Mouse (Mus musculus): Measurements from ENCODE around the gene Ptch1. TPM values are rescaled to one million over a fixed set of nuclear protein-coding genes. Genes with fewer than 3 reads are reported as not detected.

Ptch1 gene
- total RNA-seq, 2 experiments from 2014 or later, result 38.7 to 55.2 TPM

DNA sequence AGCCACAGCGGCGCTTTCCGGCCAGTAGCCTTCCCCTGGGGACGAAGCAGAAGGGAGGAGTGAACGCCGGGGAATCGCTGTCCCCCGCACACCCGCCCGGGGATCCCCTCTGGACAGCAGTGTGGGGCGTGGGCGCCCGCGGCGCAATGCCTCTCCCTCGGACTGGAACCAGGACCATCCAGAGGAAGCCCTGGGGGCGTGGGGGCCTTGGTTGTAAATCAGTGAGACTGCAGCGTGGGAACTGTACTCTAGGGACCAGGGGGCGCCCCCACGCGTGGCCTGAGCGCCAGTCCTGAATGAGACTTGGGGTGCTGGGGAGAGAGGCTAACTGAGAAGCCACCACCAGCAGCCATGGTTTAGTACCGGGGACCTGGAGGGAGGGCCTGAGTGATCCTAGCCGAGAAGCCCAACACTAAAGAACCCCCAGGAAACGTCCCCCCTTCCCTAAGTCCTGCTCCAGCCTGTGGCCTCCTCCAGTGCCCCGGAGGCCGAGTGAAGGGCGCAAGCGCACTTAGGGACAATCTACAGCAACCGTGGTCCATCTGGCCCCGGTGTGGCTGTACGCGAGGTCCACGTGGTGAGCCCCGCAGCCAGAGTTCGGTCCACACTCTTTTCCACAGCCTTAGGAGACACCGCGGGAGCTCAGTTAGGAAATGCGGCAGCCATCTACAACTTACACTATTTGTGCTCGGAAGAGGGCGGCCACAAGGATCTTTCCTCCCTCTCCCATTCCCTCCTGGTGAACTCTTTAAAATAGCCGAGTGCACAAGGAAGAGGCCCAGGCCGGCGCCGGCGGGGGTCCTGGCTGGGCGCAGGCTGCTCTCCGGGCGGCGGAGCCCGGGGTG, 9.4 kb downstream of the Ptch1 start:
- DNase-seq, result peak; percentile 73

DNA sequence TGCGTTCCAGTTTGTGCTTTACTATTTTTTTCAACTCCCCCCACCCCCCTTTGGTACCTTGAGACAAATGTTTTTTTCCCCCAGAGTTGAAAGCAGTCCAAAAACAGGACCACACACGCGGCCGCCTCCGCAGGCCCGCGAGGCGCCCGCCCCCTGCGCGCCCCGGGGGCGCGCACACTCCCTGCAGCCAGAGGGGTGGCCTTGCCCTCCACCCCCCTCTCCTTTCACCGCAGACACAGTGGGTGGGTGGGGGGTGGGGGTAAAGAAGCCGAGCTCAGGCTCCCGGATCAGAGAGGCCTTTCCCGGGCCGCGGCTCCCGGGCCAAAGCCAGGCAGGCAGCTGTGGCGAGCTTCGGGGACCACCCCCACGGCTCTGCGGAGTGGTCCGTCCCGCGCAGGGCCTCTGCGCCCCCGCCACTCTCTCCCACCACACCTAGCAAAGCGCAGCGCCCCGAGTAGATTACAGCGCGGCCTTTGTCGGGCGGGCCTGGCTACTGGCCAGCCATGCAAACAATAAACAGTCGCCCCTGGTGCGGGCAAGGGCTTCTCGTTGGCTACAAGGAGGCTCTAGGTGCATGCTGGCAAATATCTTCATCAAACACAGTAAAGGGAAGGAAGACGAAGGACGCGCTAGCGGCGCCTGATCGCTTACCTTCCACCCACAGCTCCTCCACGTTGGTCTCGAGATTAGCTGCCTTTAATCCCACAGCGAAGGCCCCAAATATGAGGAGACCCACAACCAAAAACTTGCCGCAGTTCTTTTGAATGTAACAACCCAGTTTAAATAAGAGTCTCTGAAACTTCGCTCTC, 10.2 kb downstream of the Ptch1 start:
- peak; percentile 84 for DNase-seq

GRCm38 (mm10) chr13:63562141-63562971, 11.0 kb downstream of the Ptch1 start:
- DNase-seq, result no peak

GRCm38 (mm10) chr13:63558297-63558890, 15.0 kb downstream of the Ptch1 start:
- DNase-seq, result no peak

DNA sequence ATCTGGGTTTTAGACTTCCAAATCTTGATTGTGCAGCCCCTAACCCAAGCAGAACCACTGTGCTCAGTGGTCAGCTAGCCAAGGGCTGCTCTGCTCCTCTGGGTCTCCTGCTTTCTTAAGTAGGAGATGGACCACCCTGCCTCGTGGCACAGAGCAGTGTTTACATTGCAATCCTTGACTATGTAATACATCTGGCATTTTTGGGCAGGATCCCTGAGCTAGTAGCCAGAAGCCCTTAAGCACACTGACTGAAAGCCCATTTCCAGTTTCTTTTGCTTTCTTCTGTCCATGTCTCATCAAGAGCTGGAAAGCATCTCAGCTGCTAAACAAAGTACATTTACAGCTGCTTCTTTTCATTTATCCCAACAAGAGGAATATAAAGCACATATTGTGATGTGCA, 17.0 kb downstream of the Ptch1 start:
- DNase-seq, result no peak

GRCm38 (mm10) chr13:63555885-63556284, 17.5 kb downstream of the Ptch1 start:
- DNase-seq, result no peak

DNA sequence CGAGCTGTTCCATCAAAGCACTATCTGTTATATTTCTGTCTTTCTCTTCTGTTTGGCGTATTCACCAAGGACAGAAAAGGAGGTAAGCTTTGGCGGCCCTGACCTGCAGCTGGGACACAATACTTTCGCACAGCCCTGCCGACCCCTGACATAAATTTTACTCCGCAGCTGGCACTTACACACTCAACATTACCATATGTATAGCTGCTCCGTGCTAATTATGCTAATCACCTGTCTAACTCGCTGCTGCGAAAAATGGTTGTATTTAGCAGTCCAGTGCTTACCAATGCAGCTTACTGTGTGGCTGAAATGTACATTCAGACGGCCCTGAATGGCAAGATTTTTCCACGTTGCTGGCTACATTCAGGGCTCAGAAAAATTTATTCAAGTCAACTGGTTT, 18.8 kb downstream of the Ptch1 start:
- DNase-seq, result no peak

- no peak for DNase-seq
These were observed 20.0 kb downstream of the Ptch1 start for GRCm38 (mm10) chr13:63553436-63553835.

DNA sequence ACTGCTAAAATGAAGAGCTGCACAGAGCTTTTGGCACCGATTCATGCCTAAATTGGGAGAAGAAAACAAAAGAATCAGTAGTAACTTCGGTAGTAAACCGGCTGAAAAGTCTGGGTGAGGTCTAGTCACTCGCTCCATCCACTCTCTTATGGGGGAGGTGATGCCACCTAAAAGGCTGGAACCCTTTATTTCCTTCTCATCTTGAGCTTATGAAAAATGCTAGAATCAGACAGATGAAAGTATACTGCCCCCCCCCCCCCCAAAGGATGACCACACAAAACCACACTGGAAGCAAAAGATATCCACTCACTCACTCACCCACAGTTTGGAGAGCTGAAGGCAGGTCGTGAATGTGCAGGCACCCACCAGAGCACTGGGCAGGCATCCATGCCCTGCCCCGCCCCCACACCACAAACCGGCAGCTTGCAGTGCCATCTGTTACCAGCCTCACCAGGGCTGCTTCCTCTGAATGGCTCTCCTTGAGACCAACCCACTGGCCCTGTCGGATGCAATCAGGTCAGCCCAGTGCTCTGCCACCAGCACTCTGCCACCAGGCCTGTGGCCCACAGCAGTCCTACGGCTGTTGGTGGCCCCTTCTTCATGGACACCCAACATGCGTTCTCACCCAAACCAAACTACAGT, 21.0 kb downstream of the Ptch1 start:
- peak; percentile 60 for DNase-seq

DNA sequence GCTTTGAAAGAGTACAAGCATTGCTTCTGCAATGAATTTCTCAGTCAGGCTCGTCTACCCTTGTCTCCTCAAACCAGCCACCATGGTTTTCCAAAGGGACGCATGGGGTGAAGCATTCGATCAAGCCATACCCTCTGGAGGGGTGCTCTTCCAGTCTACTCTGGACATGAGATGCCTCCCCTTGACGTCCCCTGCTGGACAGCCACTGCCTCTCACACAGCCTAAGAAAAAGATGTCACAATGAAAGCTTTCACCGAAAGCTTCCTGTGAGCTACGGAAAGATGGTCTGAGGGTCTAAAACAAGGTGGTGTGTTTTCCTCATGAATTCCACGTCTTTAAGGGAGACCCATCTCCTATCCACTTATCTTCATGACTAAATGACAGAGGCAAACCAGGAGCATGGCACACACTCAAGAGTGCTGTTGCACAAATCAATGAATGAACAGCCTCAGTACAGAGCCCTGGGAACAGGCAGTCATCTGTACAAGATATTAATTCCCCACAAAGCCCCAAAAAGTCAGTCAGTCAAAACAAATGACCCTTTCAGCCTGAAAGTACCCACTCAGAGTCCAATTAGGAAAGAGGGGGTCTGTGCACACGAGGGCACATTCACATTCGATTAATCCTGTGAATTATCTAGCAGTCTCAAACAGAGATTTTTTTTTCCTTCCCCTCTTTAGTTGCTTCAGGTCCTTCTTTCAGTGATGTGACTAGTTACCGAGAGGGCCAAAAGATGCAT, 21.7 kb downstream of the Ptch1 start:
- no peak for DNase-seq

GRCm38 (mm10) chr13:63550367-63550766, 23.0 kb downstream of the Ptch1 start:
- DNase-seq, result no peak

DNA sequence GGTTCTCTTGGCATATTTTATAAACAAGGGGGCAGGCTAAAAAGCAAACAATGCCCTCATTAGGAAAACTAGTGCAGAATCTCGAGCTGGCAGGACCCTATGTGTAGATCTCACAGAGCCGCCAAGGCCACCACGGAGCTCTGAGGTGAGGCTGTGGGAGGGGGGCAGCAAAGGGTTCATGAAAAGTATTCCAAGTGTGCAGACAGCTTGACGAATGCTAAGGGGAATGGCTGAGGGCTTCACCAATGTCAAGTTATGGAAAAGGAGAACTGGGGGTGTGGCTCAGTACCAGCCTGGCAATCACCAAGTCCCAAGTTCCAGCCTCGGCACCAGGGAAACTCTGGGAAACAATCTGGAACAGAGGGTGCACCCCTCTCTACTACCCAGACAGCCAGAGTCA, 24.2 kb downstream of the Ptch1 start:
- no peak for DNase-seq

DNA sequence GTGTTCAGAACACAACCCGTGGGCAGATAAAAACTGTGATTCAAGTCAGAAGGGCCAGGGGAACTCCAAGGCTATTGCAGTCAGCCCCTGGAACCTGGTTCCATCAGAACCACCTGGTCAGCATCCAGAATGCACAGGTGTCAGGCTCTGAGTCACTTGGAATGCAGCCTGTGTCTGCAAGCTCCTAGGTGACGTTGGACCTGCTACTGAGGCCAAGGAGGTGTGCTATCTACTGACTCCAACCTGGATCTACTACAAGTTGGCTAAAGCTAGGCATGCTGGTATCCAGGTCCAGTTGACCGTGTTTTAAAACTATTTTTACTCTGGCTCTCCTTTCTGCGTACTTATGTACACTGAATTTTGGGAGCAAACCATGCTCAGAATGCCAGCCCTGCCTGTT, 24.8 kb downstream of the Ptch1 start:
- no peak for DNase-seq

- no peak for DNase-seq
These were observed 28.1 kb downstream of the Ptch1 start for GRCm38 (mm10) chr13:63545291-63545690.

- DNase-seq, result no peak
These were observed 28.5 kb downstream of the Ptch1 start for GRCm38 (mm10) chr13:63544967-63545253.

DNA sequence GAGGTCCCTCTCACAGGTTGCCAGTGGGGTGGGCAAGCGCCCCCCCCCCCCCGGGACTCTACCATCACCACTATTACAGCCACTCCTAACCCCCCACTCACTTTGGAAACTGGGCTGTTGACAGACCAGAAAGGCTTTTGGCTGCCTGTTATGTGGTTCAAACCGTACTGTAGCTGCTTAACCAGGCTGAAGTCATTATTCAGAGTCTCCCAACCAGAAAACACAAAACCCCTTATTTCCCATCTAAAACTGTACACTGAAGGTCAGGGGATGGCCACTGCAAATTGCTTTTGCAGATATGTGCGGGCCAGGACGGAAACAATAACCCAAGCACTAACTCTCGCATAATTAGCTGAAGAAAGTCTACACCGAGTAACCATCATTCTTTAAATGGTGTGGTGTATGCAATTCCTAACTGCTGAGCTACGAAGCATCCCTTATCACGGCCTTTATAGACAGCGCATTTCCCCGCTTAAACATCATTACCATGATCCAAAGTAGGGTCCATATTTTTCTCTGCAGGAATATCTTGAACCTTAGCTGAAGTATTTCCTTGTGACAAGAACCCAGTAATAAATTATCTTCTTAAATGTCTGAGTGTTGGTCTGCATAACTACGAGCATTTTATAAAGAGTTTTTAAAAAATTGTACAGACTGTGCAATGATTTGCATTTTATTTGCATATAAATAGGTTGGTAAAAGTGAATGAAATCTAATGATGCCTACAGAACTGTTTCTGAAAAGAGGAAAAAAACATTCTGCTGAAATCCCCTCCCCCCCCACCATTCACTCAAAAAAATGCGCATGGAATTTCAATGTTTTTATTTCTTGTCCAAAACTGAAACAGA, 29.1 kb downstream of the Ptch1 start:
- no peak for DNase-seq

DNA sequence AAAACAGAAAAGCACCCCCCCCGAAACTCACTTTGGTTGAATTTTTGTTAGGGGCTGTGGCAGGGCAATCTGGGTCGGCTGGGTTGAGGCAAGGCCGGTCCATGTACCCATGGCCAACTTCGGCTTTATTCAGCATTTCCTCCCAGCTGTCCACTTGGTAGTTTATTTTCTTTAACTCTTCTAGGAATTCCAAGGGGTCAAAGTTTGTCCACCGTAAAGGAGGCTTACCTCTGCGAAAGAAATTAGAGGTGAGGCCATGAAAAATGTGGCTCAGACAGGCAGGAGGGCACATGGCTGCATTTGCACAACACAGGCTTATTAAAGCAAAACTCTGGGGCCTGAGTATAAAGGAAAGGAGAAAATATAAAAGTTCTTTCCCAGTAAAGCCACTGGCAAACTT, 29.9 kb downstream of the Ptch1 start:
- no peak for DNase-seq

DNA sequence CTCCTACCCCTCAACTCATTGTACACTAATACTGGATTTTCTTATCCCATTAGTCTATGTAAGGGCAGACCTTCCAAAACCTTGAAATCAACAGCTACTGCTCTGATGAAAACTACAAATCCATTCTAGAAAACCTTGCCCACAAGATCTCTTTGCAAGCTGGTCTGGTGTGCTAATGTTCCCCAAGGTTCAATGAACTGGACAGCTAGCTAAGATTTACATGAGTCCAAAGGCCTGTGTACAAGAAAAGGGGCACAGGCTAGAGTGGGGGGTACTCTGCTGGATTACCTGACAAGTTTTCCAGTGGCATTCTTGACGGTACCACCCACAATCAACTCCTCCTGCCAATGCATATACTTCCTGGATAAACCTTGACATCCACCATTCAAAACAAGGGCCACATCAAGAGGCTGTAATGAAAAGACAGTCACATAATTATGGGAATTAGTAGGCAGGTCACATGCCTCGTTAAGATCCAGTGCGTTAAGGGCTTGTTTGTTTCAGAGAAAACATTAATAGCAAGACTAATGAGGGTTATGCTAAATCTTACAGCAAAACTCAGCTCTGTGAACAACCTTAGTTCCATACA, 30.5 kb downstream of the Ptch1 start:
- no peak for DNase-seq

DNA sequence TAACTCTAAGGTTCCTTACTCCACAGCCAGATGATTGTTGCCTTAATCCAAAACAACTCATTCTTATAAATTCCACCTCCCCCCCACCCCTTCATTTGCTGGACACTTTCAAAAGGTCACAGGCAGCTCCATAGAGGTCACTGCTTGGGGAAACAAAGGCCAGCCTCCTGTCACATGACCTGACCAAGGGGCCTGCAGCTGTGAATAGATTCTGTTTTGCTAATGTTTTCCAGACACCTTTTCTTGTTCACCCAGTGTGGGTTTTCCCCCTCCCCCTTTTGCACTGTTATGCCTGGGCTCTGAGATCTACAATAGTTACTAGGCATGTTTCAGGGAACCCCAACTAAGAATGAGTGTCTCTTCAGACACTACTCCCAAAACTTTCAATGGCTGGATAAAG, 31.9 kb downstream of the Ptch1 start:
- no peak for DNase-seq

DNA sequence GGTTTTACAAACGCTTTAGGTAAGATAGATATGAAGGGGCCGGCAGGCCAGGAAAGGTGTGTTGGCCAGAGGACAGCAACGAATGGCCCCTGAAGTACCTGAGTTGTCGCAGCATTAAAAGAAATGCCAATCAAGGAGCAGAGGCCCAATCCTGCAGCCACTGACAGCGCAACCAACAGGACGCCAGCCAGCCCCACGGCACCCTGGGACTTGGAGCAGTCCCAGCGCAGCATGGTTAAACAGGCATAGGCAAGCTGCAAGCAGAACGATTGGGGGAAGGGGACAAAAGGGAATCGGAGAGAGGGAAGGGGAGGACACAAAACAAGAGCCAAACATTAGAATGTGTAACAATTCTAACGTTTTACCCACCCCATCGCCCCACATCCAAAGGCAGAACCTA, 32.8 kb downstream of the Ptch1 start:
- no peak for DNase-seq
